Mouse (Mus musculus) forebrain, embryonic 16.5 days (tissue): ENCODE results near the gene Slc25a22. TPM values are rescaled to one million over a fixed set of nuclear protein-coding genes. Genes with fewer than 3 reads are reported as not detected.

Source experiments
- ATAC-seq: fragments of 200-750 bp; cut with Nextera tagmentation; 2 replicates; pipeline ENCODE4 v1.8.0; 2017; ENCODE audit warnings: mild to moderate bottlenecking, moderate library complexity
- H3K27ac ChIP-seq: fragments of 300-500 bp; sonication (generic); 2 replicates; pipeline ENCODE4 v1.5.1; 2014; ENCODE audit warnings: low read length, control low read depth
- H3K27me3 ChIP-seq: fragments of 300-500 bp; sonication (generic); replicated peaks from 2 replicates; pipeline ENCODE4 v1.6.1; 2014; ENCODE audit warnings: low read length; ENCODE audit not compliant: control insufficient read depth, insufficient read depth
- H3K36me3 ChIP-seq: fragments of 300-500 bp; sonication (generic); 2 replicates; pipeline ENCODE4 v1.6.1; 2014; ENCODE audit not compliant: control insufficient read depth, insufficient read depth
- H3K4me1 ChIP-seq: fragments of 300-500 bp; sonication (generic); replicated peaks from 2 replicates; pipeline ENCODE4 v1.6.1; 2014; ENCODE audit warnings: low read length; ENCODE audit not compliant: control insufficient read depth, insufficient read depth
- H3K4me2 ChIP-seq: fragments of 300-500 bp; sonication (generic); 2 replicates; pipeline ENCODE4 v1.6.1; 2014; ENCODE audit warnings: mild to moderate bottlenecking, low read length, control low read depth
- H3K4me3 ChIP-seq: fragments of 300-500 bp; sonication (generic); replicated peaks from 2 replicates; pipeline ENCODE4 v1.5.1; 2014; ENCODE audit warnings: mild to moderate bottlenecking, low read length, control low read depth
- H3K9ac ChIP-seq: fragments of 300-500 bp; sonication (generic); replicated peaks from 2 replicates; pipeline ENCODE4 v1.6.1; 2014; ENCODE audit warnings: low read depth, low read length, control low read depth
- H3K9me3 ChIP-seq: fragments of 300-500 bp; sonication (generic); 2 replicates; pipeline ENCODE4 v1.6.1; 2016; ENCODE audit warnings: low read length; ENCODE audit not compliant: control insufficient read depth
- WGBS: fragments of 180-500 bp; shearing (Covaris S2); extraction: QIAGEN DNeasy Blood & Tissue Kit; methylation state at CpG from one replicate; pipeline ENCODE4 v1.1.7; 2014; 5-methylcytosine and 5-hydroxymethylcytosine counted together
- polyA plus RNA-seq: library from polyadenylated mRNA; unstranded; fragments of >200 nt; fragmentation: Nextera tagmentation; extraction: Ambion mirVana; gene quantifications from 2 replicates; pipeline ENCODE4 v1.2.1, GENCODE M21; 2015

The Slc25a22 gene
- polyA plus RNA-seq, 1 experiment from 2014 or later, result 111 TPM

- H3K4me2 ChIP-seq, result no peak overlapping the region
- H3K4me1 ChIP-seq, result peaks cover 7% of the 10 kb centered on the region
- 0 out of 2 replicates have a peak, but pooled peaks cover 2% of the 10 kb centered on the region for H3K36me3 ChIP-seq
- no peak overlapping the region for H3K4me3 ChIP-seq
- H3K27me3 ChIP-seq, result no peaks in the 10 kb centered on the region
- no peaks in the 10 kb centered on the region for H3K9me3 ChIP-seq
- ATAC-seq, result no peak
- H3K27ac ChIP-seq, result no peak overlapping the region
- no peak overlapping the region for H3K9ac ChIP-seq
- 79% methylated on average over 4 of the region's 4 CpGs for WGBS
Observed at GRCm38 (mm10) chr7:141423811-141424210, 13.9 kb downstream of the Slc25a22 start.

DNA sequence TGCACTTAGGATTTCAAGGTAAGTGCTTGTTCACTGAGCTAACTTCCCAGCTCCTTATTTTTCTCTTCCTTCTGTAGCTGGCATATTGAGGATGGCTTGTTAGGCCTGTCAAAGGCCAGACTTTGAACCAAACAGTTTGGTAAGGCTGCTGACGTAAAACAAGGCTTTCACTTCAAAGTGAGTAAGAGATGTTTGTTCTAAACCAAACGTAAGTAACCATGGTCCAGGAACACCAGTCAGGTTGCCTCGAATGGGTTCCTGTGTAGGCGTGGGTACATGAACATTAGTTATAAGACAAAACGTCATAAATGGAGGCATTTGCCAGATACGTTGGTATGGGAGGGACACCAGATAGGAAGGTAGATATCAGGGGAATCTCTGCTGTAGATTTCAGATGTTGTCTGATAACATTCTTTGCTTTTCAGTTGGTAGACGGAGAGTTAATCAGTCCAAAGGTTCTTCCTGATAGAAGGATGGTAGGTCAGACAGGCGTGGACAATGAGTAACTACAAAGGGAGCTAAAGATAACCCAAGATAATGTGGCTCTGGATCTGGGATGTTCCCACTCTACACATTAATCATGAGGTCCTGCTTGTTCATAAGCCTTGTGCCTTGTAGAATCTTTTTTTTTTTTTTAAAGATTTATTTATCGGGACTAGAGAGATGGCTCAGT, 17.5 kb downstream of the Slc25a22 start:
- Histone ChIP-seq H3K4me2 (no peak overlapping the region), H3K27me3 (no peaks in the 10 kb centered on the region), H3K27ac (no peak overlapping the region), H3K36me3 (no peaks in the 10 kb centered on the region), H3K9me3 (no peaks in the 10 kb centered on the region), H3K4me3 (no peak overlapping the region), H3K4me1 (no peaks in the 10 kb centered on the region), H3K9ac (no peak overlapping the region)
- 87% methylated on average over 9 of the region's 9 CpGs for WGBS
- no peak for ATAC-seq

DNA sequence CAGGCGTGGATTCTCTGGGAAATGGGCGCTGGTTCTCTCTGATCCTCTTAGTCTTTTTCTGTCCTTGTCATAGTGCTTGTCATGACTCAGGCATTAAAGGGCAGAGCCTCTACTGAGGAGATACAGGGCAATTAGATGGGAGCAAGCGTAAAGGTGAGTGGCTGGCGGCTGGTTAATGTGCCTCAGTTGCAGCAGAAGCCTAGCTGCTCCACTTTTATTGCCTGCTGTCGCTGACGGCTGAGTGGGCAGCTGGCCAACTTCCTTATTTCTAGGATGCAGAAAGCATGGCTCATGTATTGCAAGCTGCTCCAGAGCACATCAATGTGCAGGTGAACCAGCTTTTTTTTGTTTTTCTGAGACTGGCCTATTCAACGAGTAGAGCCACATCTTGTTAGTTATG, 18.7 kb downstream of the Slc25a22 start:
- ATAC-seq, result no peak
- Histone ChIP-seq H3K9ac (no peak overlapping the region), H3K4me3 (no peak overlapping the region), H3K9me3 (no peaks in the 10 kb centered on the region), H3K4me2 (no peak overlapping the region), H3K4me1 (no peaks in the 10 kb centered on the region), H3K36me3 (no peaks in the 10 kb centered on the region), H3K27ac (no peak overlapping the region), H3K27me3 (no peaks in the 10 kb centered on the region)
- WGBS, result 53% methylated on average over 7 of the region's 7 CpGs

DNA sequence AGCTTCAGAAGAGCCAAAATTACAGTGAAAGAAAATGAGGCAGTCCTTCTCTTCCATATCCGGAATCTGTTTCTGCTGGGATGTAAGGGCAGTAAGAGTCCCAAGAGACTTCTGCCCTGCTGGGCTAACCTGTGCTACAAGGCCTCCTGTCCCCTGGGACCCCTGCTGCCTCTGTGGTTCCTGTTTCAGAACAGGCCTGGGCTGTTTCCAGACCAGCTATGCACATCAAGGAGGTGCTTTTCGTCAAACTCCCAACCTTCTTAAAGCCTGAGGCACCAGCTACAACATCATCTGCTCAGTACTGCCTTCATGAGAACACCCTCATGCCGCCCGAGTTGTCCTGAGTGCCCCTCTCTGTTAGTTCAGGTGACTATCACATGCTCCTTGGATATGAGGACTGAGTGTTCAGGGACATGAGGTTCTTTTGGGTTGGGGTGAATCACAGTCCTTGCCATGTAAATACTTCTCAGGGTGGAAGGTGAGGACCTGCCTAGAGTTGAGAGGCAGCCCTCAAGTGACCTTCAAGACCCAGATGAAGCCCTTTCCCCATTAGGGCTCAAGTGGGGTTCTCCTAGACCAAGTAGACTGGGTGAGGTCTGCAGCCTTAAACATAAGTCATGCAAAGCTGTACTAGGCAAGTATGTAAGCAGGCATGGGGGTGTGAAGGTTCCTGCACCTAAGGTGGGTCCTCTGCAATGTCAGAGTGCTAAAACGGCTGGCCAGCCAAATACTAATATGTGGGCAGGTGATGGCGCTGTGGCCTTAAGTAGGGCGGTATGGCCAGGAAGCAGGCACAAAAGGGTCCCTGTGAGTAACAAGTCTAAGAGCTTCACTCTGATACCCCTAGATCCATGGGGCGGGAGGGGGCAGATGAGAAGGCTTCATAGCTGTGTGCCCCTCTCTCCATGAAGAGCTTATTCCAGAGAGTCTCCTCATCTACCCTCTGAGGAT, 19.7 kb downstream of the Slc25a22 start:
- Histone ChIP-seq H3K9ac (no peak overlapping the region), H3K4me3 (no peak overlapping the region)
- ATAC-seq, result no peak

GRCm38 (mm10) chr7:141416144-141416841, 21.4 kb downstream of the Slc25a22 start:
- 76% methylated on average over 6 of the region's 6 CpGs for WGBS
- no peak overlapping the region for H3K9ac ChIP-seq
- H3K27ac ChIP-seq, result no peak overlapping the region
- H3K4me2 ChIP-seq, result no peak overlapping the region
- H3K9me3 ChIP-seq, result no peaks in the 10 kb centered on the region
- no peaks in the 10 kb centered on the region for H3K27me3 ChIP-seq
- H3K4me3 ChIP-seq, result no peak overlapping the region
- peaks cover 7% of the 10 kb centered on the region for H3K4me1 ChIP-seq
- H3K36me3 ChIP-seq, result no peaks in the 10 kb centered on the region
- no peak for ATAC-seq

More for the DNA sequence above, 19.7 kb downstream of the Slc25a22 start:
- no peaks in the 10 kb centered on the region for H3K27me3 ChIP-seq
- H3K4me1 ChIP-seq, result peaks cover 4% of the 10 kb centered on the region
- no peak overlapping the region for H3K27ac ChIP-seq
- H3K4me2 ChIP-seq, result no peak overlapping the region
- 74% methylated on average over 8 of the region's 8 CpGs for WGBS
- H3K9me3 ChIP-seq, result no peaks in the 10 kb centered on the region
- no peaks in the 10 kb centered on the region for H3K36me3 ChIP-seq

DNA sequence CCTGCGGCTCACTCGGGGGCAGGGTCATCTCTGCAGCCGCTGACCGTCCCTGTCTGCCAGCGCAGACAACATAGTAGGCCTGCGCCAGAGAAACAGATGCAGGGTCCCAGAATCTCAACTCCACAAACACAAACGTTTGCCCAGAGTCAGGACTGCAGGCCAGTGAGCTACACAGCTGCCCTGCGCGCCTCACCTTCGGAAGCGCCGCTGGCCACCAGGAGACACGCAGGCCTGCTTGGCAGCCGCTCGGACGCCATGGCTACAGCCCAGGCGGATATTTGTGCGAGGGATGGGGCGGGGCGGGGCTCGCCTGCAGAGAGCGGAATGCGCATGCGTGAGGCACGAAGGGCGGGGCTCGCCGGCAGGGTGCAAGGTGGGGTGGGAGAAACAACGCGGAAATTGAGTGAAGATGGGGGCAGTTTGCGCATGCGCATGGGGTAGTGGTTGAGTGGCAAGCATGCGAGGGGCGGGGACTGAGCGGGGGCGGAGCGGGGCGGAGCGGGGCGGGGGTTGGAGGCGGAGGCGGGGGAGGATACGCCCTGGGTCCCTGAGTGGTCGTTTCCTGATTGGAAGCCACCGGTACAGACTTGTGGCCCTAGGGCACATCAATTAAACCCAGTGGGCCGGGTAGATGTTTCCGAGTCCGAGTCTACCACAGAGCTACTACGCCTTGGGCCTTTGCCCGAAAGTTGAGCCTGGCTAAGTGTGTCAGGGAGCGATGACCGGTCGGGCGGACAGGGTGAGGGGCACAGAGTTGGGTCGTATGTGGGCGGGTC, 23.7 kb downstream of the Slc25a22 start, which contains the start of gene Gatd1:
Gatd1 (minus strand) TSS at position 328 of the 776 bp plus-strand sequence.
- Histone ChIP-seq H3K27ac (peak within 1 kb of the TSS; percentile 76), H3K4me2 (peak within 1 kb of the TSS; percentile 77), H3K36me3 (no peaks in the 10 kb centered on the region; the same call in 1 of the 2 replicates), H3K9ac (peak within 1 kb of the TSS; percentile 92), H3K4me3 (peak within 1 kb of the TSS; percentile 88), H3K4me1 (peaks cover 11% of the 10 kb centered on the region), H3K27me3 (no peaks in the 10 kb centered on the region), H3K9me3 (no peaks in the 10 kb centered on the region)
- under 1% methylated on average over 51 of the region's 56 CpGs for WGBS
- ATAC-seq, result peak; percentile 83

DNA sequence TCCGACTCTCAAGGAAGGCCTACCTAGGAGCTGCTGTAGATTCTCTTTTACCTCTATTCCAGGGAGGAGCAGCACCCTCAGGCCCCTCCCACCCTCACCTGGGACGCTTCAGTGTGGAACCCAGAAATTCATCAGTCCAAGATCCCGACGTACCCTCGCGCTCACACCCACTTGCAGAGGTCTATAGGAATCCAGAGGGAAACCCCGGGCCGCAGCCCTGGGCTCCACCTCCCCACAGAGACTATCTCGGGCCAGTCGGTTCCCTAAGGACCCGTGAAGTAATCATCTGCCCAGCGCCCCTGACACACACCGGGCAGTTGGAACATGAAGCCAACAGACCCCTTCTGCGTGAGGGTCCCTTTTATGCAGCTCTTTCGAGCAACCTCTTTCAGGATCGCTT, 24.4 kb downstream of the Slc25a22 start:
- Histone ChIP-seq H3K4me1 (peaks cover 12% of the 10 kb centered on the region), H3K27ac (peak overlapping the region; percentile 76), H3K36me3 (no peaks in the 10 kb centered on the region; the same call in 1 of the 2 replicates), H3K27me3 (no peaks in the 10 kb centered on the region), H3K4me2 (peak overlapping the region; percentile 62), H3K4me3 (peak overlapping the region; percentile 88), H3K9me3 (no peaks in the 10 kb centered on the region), H3K9ac (peak overlapping the region; percentile 92)
- whole genome bisulfite sequencing, result 1% methylated on average over 16 of the region's 16 CpGs
- no peak; the same call in 1 of the 2 replicates for ATAC-seq

GRCm38 (mm10) chr7:141411667-141412066, 26.0 kb downstream of the Slc25a22 start:
- H3K4me2 ChIP-seq, result no peak overlapping the region

More at GRCm38 (mm10) chr7:141411667-141412066, 26.0 kb downstream of the Slc25a22 start:
- no peak overlapping the region for H3K4me3 ChIP-seq
- no peaks in the 10 kb centered on the region for H3K9me3 ChIP-seq
- H3K9ac ChIP-seq, result no peak overlapping the region
- ATAC-seq, result no peak
- H3K27ac ChIP-seq, result no peak overlapping the region
- 100% methylated on average over 1 of the region's 1 CpGs for WGBS
- peaks cover 12% of the 10 kb centered on the region for H3K4me1 ChIP-seq
- H3K27me3 ChIP-seq, result no peaks in the 10 kb centered on the region
- H3K36me3 ChIP-seq, result no peaks in the 10 kb centered on the region; the same call in none of the 2 replicates
